8 mouse cellular contexts compared by ENCODE assay signal in the genomic region with DNA sequence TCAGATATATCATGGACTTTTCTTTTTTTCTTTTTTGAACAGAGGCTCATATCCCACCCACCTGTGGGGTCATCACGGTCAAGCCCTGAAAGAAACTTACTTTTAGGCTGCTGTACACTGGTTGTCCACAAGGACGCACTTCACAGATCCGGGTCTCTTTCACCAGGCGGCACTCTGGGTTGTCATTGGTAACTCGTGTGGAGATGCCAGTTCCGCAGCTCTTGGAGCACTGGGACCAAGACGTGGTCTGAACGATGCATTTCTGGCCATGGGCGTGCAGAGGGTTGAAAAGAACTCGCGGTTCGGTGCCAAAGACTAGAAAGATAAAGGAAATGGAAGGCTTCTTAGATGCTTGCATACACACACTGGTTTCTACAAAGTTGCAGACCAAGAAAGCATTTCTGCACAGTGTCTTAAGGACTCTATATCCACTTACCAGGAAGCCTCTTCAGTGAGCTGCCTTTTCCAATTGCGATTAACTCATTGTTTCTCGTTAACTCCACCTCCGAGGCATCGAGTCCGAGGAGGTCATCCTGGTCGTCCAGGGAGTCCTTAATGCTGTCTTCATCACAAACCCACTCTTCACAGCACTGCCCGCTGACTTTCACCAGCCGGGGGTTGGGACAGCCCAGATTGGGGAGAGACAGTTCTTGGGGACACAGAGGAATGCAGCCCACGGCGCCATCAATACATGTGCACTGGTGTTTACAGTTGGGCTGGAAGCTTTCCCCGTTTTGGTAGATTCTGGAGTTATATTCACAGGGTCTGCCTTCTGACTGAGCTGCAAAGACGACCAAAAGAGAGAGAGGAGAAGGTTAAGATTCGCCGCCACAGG. TPM values are rescaled to one million over a fixed set of nuclear protein-coding genes. Genes with fewer than 3 reads are reported as not detected.
DNase-seq lines count a peak whose midpoint lies in the region; ATAC-seq and TF ChIP-seq lines count a peak whose summit lies in the region.

No protein-coding gene starts in this region.

- TF ChIP-seq EP300 in liver, postnatal 0 days (IDR thresholded peaks at IDR 0.05; ENCODE audit: low read depth) = no peak

- H3K36me3 ChIP-seq in kidney, embryonic 14.5 days (ENCODE audit: control insufficient read depth, insufficient read depth, low read length) = peaks cover 3% of the 10 kb centered on the region; the same call in 1 of the 2 replicates
- H3K36me3 ChIP-seq in embryonic facial prominence, embryonic 11.5 days (replicated peaks; ENCODE audit: control insufficient read depth, insufficient read depth, low read depth, low read length) = no peaks in the 10 kb centered on the region
- H3K36me3 ChIP-seq in hindbrain, embryonic 12.5 days = no peaks in the 10 kb centered on the region
- H3K36me3 ChIP-seq in liver, postnatal 0 days (replicated peaks; ENCODE audit: insufficient read depth, low read length) = 0 out of 2 replicates have a peak, but pooled peaks cover 4% of the 10 kb centered on the region
- H3K36me3 ChIP-seq in small intestine, adult 2 months (ENCODE audit: control insufficient read depth, insufficient read depth, low read length) = 0 out of 2 replicates have a peak, but pooled peaks cover 1% of the 10 kb centered on the region

- peak overlapping the region; percentile 74; the same call in 1 of the 2 replicates for H3K9ac ChIP-seq in kidney, embryonic 14.5 days (ENCODE audit: low read depth, low read length)
- peak overlapping the region; percentile 85 for H3K9ac ChIP-seq in embryonic facial prominence, embryonic 11.5 days (replicated peaks; ENCODE audit: low read length)
- peak overlapping the region; percentile 73 for H3K9ac ChIP-seq in hindbrain, embryonic 12.5 days
- H3K9ac ChIP-seq in liver, postnatal 0 days (replicated peaks) = no peak overlapping the region

- ATAC-seq in kidney, embryonic 14.5 days (ENCODE audit: low FRiP score, low TSS enrichment) = no peak; the same call in 1 of the 2 replicates
- ATAC-seq in embryonic facial prominence, embryonic 11.5 days (replicated peaks; ENCODE audit: insufficient number of reproducible peaks, low FRiP score, low TSS enrichment, low read depth) = no peak
- ATAC-seq in hindbrain, embryonic 12.5 days (ENCODE audit: low FRiP score) = no peak
- ATAC-seq in liver, postnatal 0 days = no peak

- 30% methylated on average over 26 of the region's 26 CpGs for WGBS in kidney, embryonic 14.5 days
- 23% methylated on average over 26 of the region's 26 CpGs for WGBS in embryonic facial prominence, embryonic 11.5 days
- 16% methylated on average over 26 of the region's 26 CpGs for WGBS in hindbrain, embryonic 12.5 days
- 28% methylated on average over 26 of the region's 26 CpGs for WGBS in liver, postnatal 0 days (ENCODE audit: insufficient replicate concordance)
- 55% methylated on average over 26 of the region's 26 CpGs for WGBS in small intestine, adult 2 months

- H3K9me3 ChIP-seq in kidney, embryonic 14.5 days (ENCODE audit: control insufficient read depth, low read length) = no peaks in the 10 kb centered on the region
- H3K9me3 ChIP-seq in embryonic facial prominence, embryonic 11.5 days (replicated peaks; ENCODE audit: control insufficient read depth, low read length) = no peaks in the 10 kb centered on the region
- no peaks in the 10 kb centered on the region for H3K9me3 ChIP-seq in hindbrain, embryonic 12.5 days (replicated peaks)
- H3K9me3 ChIP-seq in liver, postnatal 0 days (ENCODE audit: low read length) = no peaks in the 10 kb centered on the region

- DNase-seq in kidney, adult 18-20 months = no peak
- DNase-seq in embryonic facial prominence, embryonic 11.5 days (ENCODE audit: low spot score) = peak; percentile 70
- no peak for DNase-seq in liver, postnatal 0 days
- no peak for DNase-seq in layer of hippocampus, postnatal 25 days (ENCODE audit: extremely low spot score in 1 of 2, low spot score in 1 of 2)
- no peak for DNase-seq in layer of hippocampus, adult 18-20 months (ENCODE audit: low spot score in 2 of 2)

- TF ChIP-seq POLR2A in small intestine, adult 2 months (IDR thresholded peaks at IDR 0.05; ENCODE audit: low read depth, low read length) = no peak

- no peaks in the 10 kb centered on the region for H3K27me3 ChIP-seq in kidney, embryonic 14.5 days (ENCODE audit: control insufficient read depth, insufficient read depth, low read length)
- H3K27me3 ChIP-seq in embryonic facial prominence, embryonic 11.5 days (ENCODE audit: control insufficient read depth, insufficient read depth, low read length) = no peaks in the 10 kb centered on the region
- H3K27me3 ChIP-seq in hindbrain, embryonic 12.5 days = peaks cover 35% of the 10 kb centered on the region
- peaks cover 35% of the 10 kb centered on the region for H3K27me3 ChIP-seq in liver, postnatal 0 days (ENCODE audit: insufficient read depth, low read length)
- peaks cover 4% of the 10 kb centered on the region; the same call in 1 of the 2 replicates for H3K27me3 ChIP-seq in small intestine, adult 2 months (ENCODE audit: control insufficient read depth, insufficient read depth, low read length)

- peak overlapping the region; percentile 79 for H3K4me2 ChIP-seq in kidney, embryonic 14.5 days (replicated peaks; ENCODE audit: low read depth, low read length)
- peak overlapping the region; percentile 79 for H3K4me2 ChIP-seq in embryonic facial prominence, embryonic 11.5 days (ENCODE audit: low read depth, low read length)
- peak overlapping the region; percentile 87 for H3K4me2 ChIP-seq in hindbrain, embryonic 12.5 days (replicated peaks)
- H3K4me2 ChIP-seq in liver, postnatal 0 days (ENCODE audit: low read depth, low read length) = peak overlapping the region; percentile 75

- peaks cover 25% of the 10 kb centered on the region for H3K4me1 ChIP-seq in kidney, embryonic 14.5 days (ENCODE audit: control insufficient read depth, insufficient read depth, low read length)
- H3K4me1 ChIP-seq in embryonic facial prominence, embryonic 11.5 days (ENCODE audit: control insufficient read depth, insufficient read depth, low read length) = peaks cover 2% of the 10 kb centered on the region; the same call in 1 of the 2 replicates
- H3K4me1 ChIP-seq in hindbrain, embryonic 12.5 days = peaks cover 63% of the 10 kb centered on the region
- peaks cover 10% of the 10 kb centered on the region; the same call in 1 of the 2 replicates for H3K4me1 ChIP-seq in liver, postnatal 0 days (ENCODE audit: insufficient read depth)
- peaks cover under 1% of the 10 kb centered on the region; the same call in 1 of the 2 replicates for H3K4me1 ChIP-seq in small intestine, adult 2 months (ENCODE audit: control insufficient read depth, insufficient read depth, insufficient read length, low read length)

- TF ChIP-seq CTCF in liver, postnatal 0 days (IDR thresholded peaks at IDR 0.05; ENCODE audit: low read depth) = peak; percentile 35; the same call in 1 of the 2 replicates
- no peak for TF ChIP-seq CTCF in small intestine, adult 2 months (IDR thresholded peaks at IDR 0.05; ENCODE audit: extremely low read depth, insufficient read length, insufficient replicate concordance, low read depth, low read length)

- H3K4me3 ChIP-seq in kidney, embryonic 14.5 days (ENCODE audit: low read length) = peak overlapping the region; percentile 63
- peak overlapping the region; percentile 75 for H3K4me3 ChIP-seq in embryonic facial prominence, embryonic 11.5 days (ENCODE audit: low read depth, low read length)
- H3K4me3 ChIP-seq in hindbrain, embryonic 12.5 days = peak overlapping the region; percentile 53
- peak overlapping the region; percentile 58; the same call in 1 of the 2 replicates for H3K4me3 ChIP-seq in liver, postnatal 0 days (ENCODE audit: low read depth, low read length)
- peak overlapping the region; percentile 78 for H3K4me3 ChIP-seq in small intestine, adult 2 months (ENCODE audit: low read depth, low read length)

- no peak overlapping the region; the same call in 1 of the 2 replicates for H3K27ac ChIP-seq in kidney, embryonic 14.5 days (ENCODE audit: low read depth, low read length)
- H3K27ac ChIP-seq in embryonic facial prominence, embryonic 11.5 days (replicated peaks; ENCODE audit: low read depth, low read length) = peak overlapping the region; percentile 80; the same call in 1 of the 2 replicates
- H3K27ac ChIP-seq in hindbrain, embryonic 12.5 days = peak overlapping the region; percentile 84; the same call in 1 of the 2 replicates
- H3K27ac ChIP-seq in liver, postnatal 0 days (ENCODE audit: low read depth) = 0 out of 2 replicates have a peak overlapping the region, but pooled peaks have one; percentile 72
- H3K27ac ChIP-seq in small intestine, adult 2 months (ENCODE audit: insufficient read depth, low read depth, low read length) = no peak overlapping the region; the same call in 1 of the 2 replicates

RNA-seq across cellular contexts. Expression of a gene that starts 1.5 kb away (rescaled TPM):
- 22.4 and 30.9 TPM in 2 replicates for polyA plus RNA-seq in kidney, embryonic 14.5 days (2014; fragmentation: Nextera tagmentation; extraction: Ambion mirVana)
- 28.9 and 29.6 TPM in 2 replicates for polyA plus RNA-seq in embryonic facial prominence, embryonic 11.5 days (2014; fragmentation: Nextera tagmentation; extraction: Ambion mirVana)
- polyA plus RNA-seq in hindbrain, embryonic 12.5 days (2016; fragmentation: Nextera tagmentation; extraction: Ambion mirVana) = 40.8 and 41.9 TPM in 2 replicates
- 3.5 and 3.9 TPM in 2 replicates for polyA plus RNA-seq in liver, postnatal 0 days (2015; fragmentation: Nextera tagmentation; extraction: Ambion mirVana)
- 6.1 and 7.5 TPM in 2 replicates for polyA plus RNA-seq in small intestine, adult 2 months (2012; rRNA removed)
- total RNA-seq in layer of hippocampus, postnatal 25 days (2021) = 1 to 10 TPM; 4.7 to 5.0 TPM
- 1 to 10 TPM; 5.2 to 5.3 TPM for total RNA-seq in layer of hippocampus, adult 18-20 months (2021)

Comparison
In these comparisons a context has a peak if more than half of its experiments do, and no peak if none do; other contexts are left out.
1. H3K27ac ChIP-seq: peak in embryonic facial prominence, embryonic 11.5 days (single experiment), hindbrain, embryonic 12.5 days (single experiment) and liver, postnatal 0 days (single experiment); none in kidney, embryonic 14.5 days (single experiment) and small intestine, adult 2 months (single experiment).
2. Peak in every context shown above with its lines, with median percentiles within 50 percentile points of each other: H3K4me2 ChIP-seq and H3K4me3 ChIP-seq.